Mouse (Mus musculus) 416B (cell line): ENCODE measurements around the gene Cyp4f13.

Experiments used
- DNase-seq: peaks from one replicate; pipeline ENCODE4 v3.0.0; 2011; ENCODE audit warnings: low read depth

Gene Cyp4f13

DNA sequence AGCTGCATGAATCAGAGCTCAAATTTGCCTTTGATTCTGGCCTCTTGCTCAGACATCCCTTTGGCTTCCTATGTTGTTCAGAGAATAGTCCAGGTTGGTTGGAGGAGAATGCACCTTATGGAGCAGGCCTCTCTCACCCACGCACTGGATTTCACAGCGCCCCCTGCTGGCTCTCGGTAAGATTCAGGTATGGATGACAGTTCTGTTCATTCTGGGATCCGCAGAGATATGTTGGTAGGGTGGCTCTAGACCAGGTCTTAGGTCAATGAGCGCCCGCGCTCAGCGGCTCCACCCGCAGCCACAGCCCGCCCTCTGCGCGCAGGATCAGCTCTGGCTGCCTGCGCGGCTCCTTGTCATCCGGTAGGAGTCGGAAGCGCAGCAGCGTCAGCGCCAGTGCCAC, 42.0 kb downstream of the Cyp4f13 start:
- DNase-seq, result peak; percentile 34

DNA sequence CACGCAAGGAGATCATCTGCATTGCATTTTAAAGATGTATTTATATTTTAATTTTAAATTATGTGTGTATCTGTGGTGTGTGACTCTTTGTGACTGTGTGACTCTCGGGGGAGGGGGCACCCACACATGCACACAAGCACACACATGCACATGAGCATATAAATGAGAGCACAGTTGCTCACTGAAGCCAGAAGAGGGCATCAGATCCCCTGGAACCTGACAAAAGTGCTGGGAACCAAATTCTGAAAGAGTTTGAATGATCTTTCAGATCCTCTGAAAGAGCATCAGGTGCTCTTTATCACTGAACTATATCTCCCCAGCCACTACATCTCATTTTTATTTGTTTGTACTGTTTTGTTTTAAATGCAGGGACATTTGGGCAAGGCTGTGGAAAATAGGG, 42.8 kb downstream of the Cyp4f13 start:
- DNase-seq, result peak; percentile 55

DNA sequence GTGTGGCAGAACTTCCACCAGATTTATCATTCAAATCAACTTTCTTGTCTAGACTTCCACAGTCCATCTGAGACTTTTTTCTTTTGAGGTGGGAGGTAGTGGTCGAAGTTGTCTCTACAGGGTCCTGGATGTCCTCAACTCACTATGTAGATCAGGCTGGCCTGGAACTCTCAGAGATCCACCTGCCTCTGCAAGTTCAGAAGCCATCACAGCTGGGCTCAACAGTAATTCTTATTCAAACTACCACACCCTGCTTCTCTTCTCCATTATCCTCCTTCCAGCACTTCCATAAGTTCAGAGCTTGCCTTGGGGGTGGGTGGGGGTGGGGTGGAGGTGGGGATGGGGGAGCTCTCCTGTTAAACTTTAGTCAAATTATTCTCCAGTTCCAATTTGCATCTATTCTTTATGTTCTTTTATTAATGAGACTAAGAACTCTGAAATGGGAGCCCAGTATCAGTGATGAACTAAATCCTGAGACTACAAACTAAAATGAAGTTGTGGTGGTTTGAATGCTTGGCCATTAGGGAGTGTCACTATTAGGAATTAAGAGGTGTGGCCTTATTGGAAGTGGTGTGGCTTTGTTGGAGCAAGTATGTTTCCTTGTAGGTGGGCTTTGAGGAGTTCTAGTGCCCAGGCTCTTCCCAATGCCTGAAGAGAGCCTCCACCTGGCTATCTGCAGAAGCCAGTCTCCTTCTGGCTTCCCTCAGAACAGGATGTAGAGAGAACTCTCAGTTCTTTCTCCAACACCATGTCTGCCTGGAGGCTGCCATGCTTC, 45.3 kb downstream of the Cyp4f13 start:
- no peak for DNase-seq

DNA sequence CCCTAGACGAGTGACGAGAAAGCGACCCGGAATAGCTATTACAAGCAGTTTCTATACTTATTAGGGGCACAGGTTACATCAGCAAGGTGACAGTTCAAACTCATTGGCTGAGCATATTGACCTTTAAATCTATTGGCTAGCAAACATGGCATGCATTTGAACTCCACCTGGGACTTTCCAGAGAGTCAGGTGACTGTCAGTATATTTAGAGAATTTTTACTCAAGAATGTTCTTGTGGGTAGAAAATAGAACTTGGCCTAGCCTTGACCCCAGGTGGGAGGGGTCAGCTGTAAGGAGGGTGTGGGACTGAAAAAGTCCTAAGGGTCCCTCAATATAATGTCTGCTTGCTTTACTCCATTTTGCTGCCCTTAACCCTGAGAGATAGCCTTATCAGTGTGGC, 51.8 kb downstream of the Cyp4f13 start:
- DNase-seq, result no peak

DNA sequence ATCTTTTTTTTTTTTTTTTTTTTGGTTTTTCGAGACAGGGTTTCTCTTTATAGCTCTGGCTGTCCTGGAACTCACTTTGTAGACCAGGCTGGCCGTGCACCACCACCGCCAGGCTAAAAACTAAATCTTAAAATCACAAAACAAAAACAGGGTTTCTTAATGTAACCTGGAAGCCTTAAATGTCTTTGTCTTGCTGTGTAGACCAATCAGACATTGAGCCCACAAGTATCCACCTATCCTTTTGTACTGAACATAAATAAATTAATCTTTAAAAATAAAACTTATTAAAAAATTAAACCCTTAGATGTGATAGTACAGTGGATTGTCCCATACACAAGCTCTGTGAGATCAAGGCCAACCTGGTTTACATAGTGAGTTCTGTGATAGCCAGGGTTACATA, 53.3 kb downstream of the Cyp4f13 start:
- DNase-seq, result peak; percentile 15

DNA sequence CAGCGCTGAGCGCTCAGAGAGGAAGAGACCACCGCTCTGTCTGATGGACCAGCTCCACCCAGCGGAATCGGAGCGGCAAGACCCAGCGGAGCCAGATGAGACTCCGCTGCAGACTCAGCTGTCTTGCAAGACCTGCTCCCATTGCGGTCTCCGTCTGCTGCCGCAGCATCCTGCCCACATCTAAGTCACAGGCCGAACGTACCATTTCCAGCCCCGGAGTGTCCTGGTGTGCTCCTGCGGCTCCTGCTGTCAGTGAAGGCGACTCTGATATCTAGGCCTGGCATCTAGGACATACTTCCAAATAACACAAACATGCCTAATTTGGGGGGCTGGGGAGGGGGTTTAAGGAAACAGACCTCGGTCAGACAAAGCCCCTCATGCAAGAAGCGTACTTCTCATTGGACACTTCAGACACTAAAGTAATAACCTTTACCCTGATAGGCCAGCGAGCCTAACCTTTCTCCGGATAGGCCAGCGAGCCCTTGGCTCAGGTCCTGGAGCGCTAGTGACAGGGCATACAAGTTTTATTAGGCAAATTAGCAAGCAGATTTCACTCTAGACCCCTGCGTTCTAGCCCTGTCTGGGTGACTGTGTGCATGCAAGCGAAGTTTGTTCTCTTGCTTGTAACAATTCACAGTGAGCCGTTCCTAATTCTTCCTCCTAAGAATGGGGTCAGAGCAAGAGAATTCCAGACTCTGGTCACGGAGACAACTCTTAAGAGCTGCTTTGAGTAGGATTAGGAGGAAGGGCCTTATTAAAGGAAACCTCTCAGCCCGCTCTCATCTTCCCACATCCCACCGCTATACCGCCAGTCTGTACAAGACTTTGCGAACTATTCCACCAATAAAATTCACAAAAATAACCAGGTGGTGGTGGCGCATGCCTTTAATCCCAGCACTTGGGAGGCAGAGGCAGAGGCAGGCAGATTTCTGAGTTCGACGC, 55.7 kb downstream of the Cyp4f13 start, which contains the start of gene Zfp870:
Gene Zfp870, minus strand, starts transcription at position 404 of the 942 bp plus-strand sequence.
- peak; percentile 90 for DNase-seq

DNA sequence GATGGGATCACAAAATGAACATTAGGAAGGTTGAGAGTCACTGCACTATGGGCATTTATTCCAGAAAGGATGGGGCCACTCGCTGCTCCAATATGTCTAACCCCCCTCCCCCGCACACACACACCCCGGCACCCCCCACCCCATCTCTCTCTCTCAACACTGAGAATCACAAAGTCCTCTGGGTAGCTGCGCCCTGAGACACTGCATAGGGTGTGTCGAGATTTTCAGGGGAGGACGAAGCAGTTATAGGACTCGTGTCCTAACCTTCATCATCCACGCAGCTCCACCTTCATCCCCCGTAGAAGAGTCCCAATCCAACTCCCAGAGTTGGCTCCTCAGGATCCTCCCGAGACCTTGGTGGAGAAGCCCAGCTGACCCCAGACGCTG, 56.4 kb downstream of the Cyp4f13 start:
- DNase-seq, result no peak

DNA sequence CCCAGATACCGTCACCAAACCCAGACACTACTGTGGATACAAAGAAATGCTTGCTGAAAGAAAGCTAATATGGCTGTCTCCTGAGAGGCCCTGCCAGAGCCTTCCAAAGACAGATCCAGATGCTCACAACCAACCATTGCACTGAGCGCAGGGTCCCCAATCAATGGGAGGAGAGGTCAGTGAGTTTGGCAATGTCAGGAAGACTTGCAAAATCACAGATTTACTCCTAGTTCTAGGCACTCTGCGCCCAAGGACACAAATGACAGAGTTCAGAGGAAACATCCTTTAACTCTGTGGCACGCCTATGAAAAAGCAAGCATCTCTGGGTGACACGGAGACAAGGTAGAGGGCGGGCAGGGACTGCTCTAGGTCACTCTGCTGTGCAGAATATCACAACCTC, 57.6 kb downstream of the Cyp4f13 start:
- DNase-seq, result no peak

DNA sequence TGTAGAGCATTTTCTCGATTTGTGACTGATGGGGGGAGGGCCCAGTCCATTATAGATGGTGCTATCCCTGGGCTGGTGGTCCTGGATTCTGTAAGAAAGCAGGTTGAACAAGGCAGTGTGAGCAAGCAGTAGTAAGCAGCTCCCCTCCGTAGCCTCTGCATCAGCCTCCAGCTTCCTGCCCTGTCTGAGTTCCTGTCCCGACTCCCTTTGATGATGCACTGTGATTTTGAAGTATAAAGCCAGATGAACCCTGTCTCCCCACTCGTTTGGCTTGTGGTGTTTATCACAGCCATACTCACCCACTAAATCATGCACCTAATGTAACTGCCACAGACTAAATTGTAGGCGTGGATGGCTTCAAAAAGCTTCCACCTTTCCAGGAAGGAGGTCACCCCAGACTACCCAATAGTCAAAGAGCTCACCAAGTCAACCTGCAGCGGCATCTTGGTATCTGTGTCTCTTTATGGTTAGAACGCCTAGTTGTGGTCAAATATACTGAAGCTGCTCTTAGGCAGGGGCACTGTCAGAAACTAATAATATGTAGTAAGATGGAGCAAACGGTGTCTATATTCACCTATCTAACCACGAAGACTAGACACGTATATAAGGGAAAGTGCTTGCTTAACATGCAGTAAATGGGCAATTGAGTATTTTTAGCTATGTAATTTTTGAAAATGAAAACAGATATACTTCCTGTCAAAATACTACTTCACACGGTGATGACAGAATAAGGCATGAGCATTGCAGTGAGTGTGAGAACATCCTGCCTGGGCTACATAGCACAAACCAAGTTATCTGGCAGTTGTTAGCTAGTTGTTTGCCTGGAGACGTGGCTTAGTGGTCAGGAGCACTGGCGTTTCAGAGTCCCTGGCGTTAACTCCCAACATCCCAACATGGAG, 66.6 kb downstream of the Cyp4f13 start:
- DNase-seq, result no peak

DNA sequence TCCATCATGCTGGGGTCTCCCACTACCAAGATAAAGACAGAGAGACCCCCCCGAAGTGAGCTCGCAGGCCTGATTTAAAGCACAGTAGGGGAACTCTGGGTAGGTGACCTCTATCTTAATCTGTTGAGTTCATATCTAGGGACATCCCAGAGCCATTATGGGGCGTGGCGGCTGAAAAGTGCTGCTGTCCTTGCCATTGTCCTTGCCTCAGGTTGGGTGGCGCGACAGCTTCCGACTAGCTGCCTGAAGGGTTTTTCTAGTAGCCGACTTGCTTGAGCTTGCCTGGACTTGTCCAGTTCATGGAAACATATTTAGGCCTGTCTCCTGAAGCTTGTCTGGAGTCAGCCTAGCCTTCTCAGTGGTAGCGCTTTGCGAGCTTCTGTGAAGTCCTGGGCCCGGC, 68.4 kb downstream of the Cyp4f13 start:
- DNase-seq, result no peak

DNA sequence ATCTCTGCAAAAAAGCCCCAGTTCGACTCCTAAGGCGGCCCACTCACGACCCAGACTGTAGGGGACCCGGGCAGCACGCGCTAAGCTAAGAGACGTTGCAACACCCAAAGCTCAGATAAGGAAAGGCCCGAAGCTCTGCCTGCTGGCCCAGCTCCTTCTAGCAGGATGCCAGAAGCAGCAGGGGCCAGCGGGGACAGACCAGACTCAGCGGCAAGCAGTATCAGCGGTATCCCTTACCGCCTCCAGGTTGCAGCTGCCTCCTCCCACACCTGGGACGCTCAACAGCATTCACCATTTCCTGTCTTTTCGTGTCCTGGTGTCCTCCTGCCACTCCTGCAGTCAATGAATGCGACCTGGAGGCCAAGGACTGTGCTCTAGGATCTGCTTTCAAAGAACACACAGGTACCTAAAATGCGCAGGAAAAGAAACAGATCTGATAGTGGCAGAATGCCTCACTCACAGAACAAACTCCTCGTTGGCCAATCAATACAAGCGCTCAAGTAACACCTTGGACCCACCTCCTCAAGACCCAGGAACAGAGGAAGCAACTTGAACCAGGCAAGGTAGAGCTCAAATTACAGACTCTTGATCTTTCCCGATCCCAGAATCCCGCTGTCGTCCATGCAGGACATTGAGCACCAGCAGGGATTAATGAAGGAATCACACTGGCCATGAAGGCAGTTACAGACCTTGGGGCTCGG, 69.6 kb downstream of the Cyp4f13 start:
- DNase-seq, result no peak
